Comparison of ENCODE assay signal across 7 mouse cellular contexts in the genomic region with DNA sequence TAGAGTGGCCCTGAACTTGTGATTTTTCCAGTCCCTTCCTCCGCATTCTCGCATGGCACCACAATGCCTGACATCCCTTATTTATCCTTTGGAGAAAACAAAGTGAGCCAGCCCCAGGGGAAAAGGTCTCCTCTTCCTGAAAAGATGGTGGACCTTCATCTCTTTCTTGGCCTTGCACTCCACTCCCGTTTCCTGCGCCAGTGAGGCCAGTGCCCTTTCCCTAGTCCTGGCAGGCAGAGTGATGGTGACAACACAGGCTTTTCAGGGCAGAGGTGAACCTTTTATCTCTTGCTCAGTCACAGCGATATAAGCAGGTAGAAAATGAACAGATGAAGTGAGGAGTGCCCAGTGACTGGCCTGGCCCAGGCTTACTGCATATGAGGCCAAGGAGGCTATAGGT. TPM values are rescaled to one million over a fixed set of nuclear protein-coding genes. Genes with fewer than 3 reads are reported as not detected.
DNase-seq lines count a peak whose midpoint lies in the region; ATAC-seq and TF ChIP-seq lines count a peak whose summit lies in the region.

No protein-coding gene starts in this region.

- dilution Hi-C loops in CH12.LX (cut with MboI; ENCODE audit: extremely low pct_ligation_motif_present, extremely low pct_unique_long_range_greater_than_20kb, low sequenced_read_pairs), result no loop called here

- TF ChIP-seq EP300 in CH12.LX (IDR thresholded peaks at IDR 0.05; ENCODE audit: low read length) (no peak), MEL (IDR thresholded peaks at IDR 0.05; ENCODE audit: low read depth in 1 of 2, low read length in 2 of 2) (no peak)

- 38% methylated on average over 5 of the region's 5 CpGs for WGBS in heart, embryonic 12.5 days
- 44% methylated on average over 5 of the region's 5 CpGs for WGBS in limb, embryonic 12.5 days
- 25% methylated on average over 5 of the region's 5 CpGs for WGBS in stomach, embryonic 16.5 days

- H3K4me2 ChIP-seq in CH12.LX (ENCODE audit: insufficient read depth, low read depth, poor library complexity, severe bottlenecking), result peak overlapping the region; percentile 35
- H3K4me2 ChIP-seq in heart, embryonic 12.5 days, result peak overlapping the region; percentile 79
- H3K4me2 ChIP-seq in limb, embryonic 12.5 days, result peak overlapping the region; percentile 78
- H3K4me2 ChIP-seq in stomach, embryonic 16.5 days (ENCODE audit: low read depth, low read length), result peak overlapping the region; percentile 79

- H3K27ac ChIP-seq in CH12.LX (ENCODE audit: insufficient read depth, low read depth) (no peak overlapping the region), MEL (ENCODE audit: control insufficient read depth, low read depth, low read length) (no peak overlapping the region)
- H3K27ac ChIP-seq in heart, embryonic 12.5 days (ENCODE audit: poor library complexity, severe bottlenecking), result no peak overlapping the region
- no peak overlapping the region for H3K27ac ChIP-seq in limb, embryonic 12.5 days
- no peak overlapping the region for H3K27ac ChIP-seq in stomach, embryonic 16.5 days (ENCODE audit: low read length)

- in situ Hi-C loops in CH12.LX (cut with MboI; ENCODE audit: low pct_ligation_motif_present, low pct_unique_long_range_greater_than_20kb, low sequenced_read_pairs), result no loop called here

- H3K36me3 ChIP-seq in CH12.LX (replicated peaks in 1 of 2; ENCODE audit: control insufficient read depth in 1 of 2, insufficient read depth in 1 of 2, low read length in 1 of 2) (peaks cover 35 to 54% of the 10 kb centered on the region in 2 experiments), MEL (ENCODE audit: control insufficient read depth in 1 of 2, insufficient read depth in 2 of 2, low read length in 2 of 2) (peaks cover 2 to 5% of the 10 kb centered on the region in 2 experiments)
- H3K36me3 ChIP-seq in heart, embryonic 12.5 days, result peaks cover 55% of the 10 kb centered on the region
- H3K36me3 ChIP-seq in limb, embryonic 12.5 days, result peaks cover 55% of the 10 kb centered on the region
- peaks cover 25% of the 10 kb centered on the region for H3K36me3 ChIP-seq in stomach, embryonic 16.5 days (ENCODE audit: control insufficient read depth, insufficient read depth, low read length)

- H3K79me2 ChIP-seq in CH12.LX (replicated peaks; ENCODE audit: control insufficient read depth, extremely low read depth, insufficient read depth, poor library complexity, severe bottlenecking), result peaks cover 8% of the 10 kb centered on the region
- H3K79me2 ChIP-seq in MEL (ENCODE audit: control insufficient read depth, insufficient read depth, low read length, poor library complexity), result peaks cover 5% of the 10 kb centered on the region

- H3K4me1 ChIP-seq in CH12.LX (ENCODE audit: control insufficient read depth in 1 of 2, insufficient read depth in 2 of 2) (peaks cover 3 to 18% of the 10 kb centered on the region in 2 experiments), MEL (ENCODE audit: control insufficient read depth in 1 of 2, insufficient read depth in 2 of 2, low read length in 2 of 2) (peaks cover 2 to 5% of the 10 kb centered on the region in 2 experiments)
- peaks cover 12% of the 10 kb centered on the region for H3K4me1 ChIP-seq in heart, embryonic 12.5 days (replicated peaks)
- peaks cover 7% of the 10 kb centered on the region for H3K4me1 ChIP-seq in limb, embryonic 12.5 days (replicated peaks)
- peaks cover 11% of the 10 kb centered on the region for H3K4me1 ChIP-seq in stomach, embryonic 16.5 days (ENCODE audit: control insufficient read depth, insufficient read depth, low read length)

- no peak for DNase-seq in CH12.LX (ENCODE audit: extremely low read depth)
- no peak for DNase-seq in MEL (ENCODE audit: low read depth, low spot score)
- no peak for DNase-seq in layer of hippocampus, adult 9-11 months
- no peak for DNase-seq in thymus, postnatal 0 days (ENCODE audit: low spot score)

- no peak for TF ChIP-seq RAD21 in CH12.LX (IDR thresholded peaks at IDR 0.05; ENCODE audit: low read depth, low read length)
- TF ChIP-seq RAD21 in MEL (IDR thresholded peaks at IDR 0.05; ENCODE audit: low read depth, low read length), result no peak

- TF ChIP-seq CTCF in CH12.LX (conservative IDR thresholded peaks at IDR 0.05 in 1 of 2, IDR thresholded peaks at IDR 0.05 in 1 of 2; ENCODE audit: low read depth in 2 of 2, low read length in 2 of 2), result no peak
- no peak for TF ChIP-seq CTCF in MEL (IDR thresholded peaks at IDR 0.05 in 2 of 3, conservative IDR thresholded peaks at IDR 0.05 in 1 of 3; ENCODE audit: control insufficient read depth in 1 of 3, insufficient read depth in 1 of 3, low read depth in 2 of 3, low read length in 3 of 3, poor library complexity in 1 of 3, severe bottlenecking in 1 of 3)

- H3K4me3 ChIP-seq in CH12.LX (replicated peaks in 1 of 3; ENCODE audit: low read depth in 2 of 3, low read length in 2 of 3, poor library complexity in 1 of 3), result peak overlapping the region; percentile 91 to 93 (median 92)
- peak overlapping the region; percentile 88 to 94 for H3K4me3 ChIP-seq in MEL (ENCODE audit: control insufficient read depth in 1 of 2, insufficient read depth in 1 of 2, low read depth in 2 of 2, low read length in 2 of 2)
- peak overlapping the region; percentile 87 for H3K4me3 ChIP-seq in heart, embryonic 12.5 days
- peak overlapping the region; percentile 78 for H3K4me3 ChIP-seq in limb, embryonic 12.5 days (replicated peaks)
- H3K4me3 ChIP-seq in stomach, embryonic 16.5 days (replicated peaks; ENCODE audit: low read length), result peak overlapping the region; percentile 93

- peak overlapping the region; percentile 95 for H3K9ac ChIP-seq in CH12.LX (ENCODE audit: insufficient read depth, low read depth)
- H3K9ac ChIP-seq in MEL (ENCODE audit: control insufficient read depth, low read depth, low read length, poor library complexity, severe bottlenecking), result peak overlapping the region; percentile 90
- peak overlapping the region; percentile 96 for H3K9ac ChIP-seq in heart, embryonic 12.5 days
- H3K9ac ChIP-seq in limb, embryonic 12.5 days (replicated peaks), result peak overlapping the region; percentile 81
- peak overlapping the region; percentile 90 for H3K9ac ChIP-seq in stomach, embryonic 16.5 days (ENCODE audit: low read length)

- no peaks in the 10 kb centered on the region for H3K9me3 ChIP-seq in CH12.LX (replicated peaks; ENCODE audit: low read length)
- H3K9me3 ChIP-seq in MEL (replicated peaks; ENCODE audit: insufficient read depth, low read length), result no peaks in the 10 kb centered on the region
- H3K9me3 ChIP-seq in heart, embryonic 12.5 days (replicated peaks), result no peaks in the 10 kb centered on the region
- no peaks in the 10 kb centered on the region for H3K9me3 ChIP-seq in limb, embryonic 12.5 days
- H3K9me3 ChIP-seq in stomach, embryonic 16.5 days (replicated peaks; ENCODE audit: control insufficient read depth, low read length), result no peaks in the 10 kb centered on the region

- ATAC-seq in heart, embryonic 12.5 days (ENCODE audit: insufficient number of reproducible peaks, low FRiP score), result no peak
- no peak for ATAC-seq in limb, embryonic 12.5 days (ENCODE audit: insufficient number of reproducible peaks, insufficient read depth, low FRiP score, low TSS enrichment, low read depth)
- no peak for ATAC-seq in stomach, embryonic 16.5 days (ENCODE audit: insufficient read depth, low FRiP score)

- H3K27me3 ChIP-seq in CH12.LX (replicated peaks) (no peaks in the 10 kb centered on the region), MEL (ENCODE audit: control insufficient read depth in 1 of 2, insufficient read depth in 2 of 2, low read length in 2 of 2) (no peaks in the 10 kb centered on the region)
- H3K27me3 ChIP-seq in heart, embryonic 12.5 days (replicated peaks), result no peaks in the 10 kb centered on the region
- no peaks in the 10 kb centered on the region for H3K27me3 ChIP-seq in limb, embryonic 12.5 days
- no peaks in the 10 kb centered on the region for H3K27me3 ChIP-seq in stomach, embryonic 16.5 days (ENCODE audit: control insufficient read depth, insufficient read depth, low read length)

- TF ChIP-seq POLR2A in CH12.LX (IDR thresholded peaks at IDR 0.05; ENCODE audit: low read depth, low read length) (no peak), MEL (IDR thresholded peaks at IDR 0.05; ENCODE audit: control insufficient read depth in 1 of 2, insufficient read depth in 1 of 2, low read depth in 1 of 2, low read length in 2 of 2, poor library complexity in 1 of 2) (no peak)

RNA-seq across cellular contexts. Expression of a gene that starts 0.9 kb away (rescaled TPM):
- 43.5 and 46.0 TPM in 2 replicates for total RNA-seq in CH12.LX (2012; rRNA removed)
- 47.9 and 53.6 TPM in 2 replicates for total RNA-seq in CH12.LX (2014; rRNA removed)
- 58.2 and 60.5 TPM in 2 replicates for polyA plus RNA-seq in CH12.LX (2012; ENCODE audit: insufficient read length, low read depth)
- total RNA-seq in MEL (2012; rRNA removed), result 26.3 and 27.7 TPM in 2 replicates
- 10 to 100 TPM in 1 of 2 experiments, not detected in 1; 53.6 TPM for polyA plus RNA-seq in MEL (2012; ENCODE audit: insufficient read depth in 1 of 2, insufficient read length in 2 of 2, low read depth in 1 of 2, low replicate concordance in 2 of 2, missing spikeins in 1 of 2)
- polyA plus RNA-seq in heart, embryonic 12.5 days (2016; fragmentation: Nextera tagmentation; extraction: Ambion mirVana), result 133 and 139 TPM in 2 replicates
- 173 and 177 TPM in 2 replicates for polyA plus RNA-seq in limb, embryonic 12.5 days (2016; fragmentation: Nextera tagmentation; extraction: Ambion mirVana)
- 123 and 129 TPM in 2 replicates for polyA plus RNA-seq in stomach, embryonic 16.5 days (2015; fragmentation: Nextera tagmentation; extraction: Ambion mirVana)
- polyA plus RNA-seq in thymus, postnatal 0 days (2015; fragmentation: Nextera tagmentation; extraction: Ambion mirVana), result 73.9 and 74.0 TPM in 2 replicates

RNA-seq across cellular contexts. Expression of a gene that starts 20.4 kb away (rescaled TPM):
- 47.7 and 58.5 TPM in 2 replicates for total RNA-seq in CH12.LX (2012; rRNA removed)
- total RNA-seq in CH12.LX (2014; rRNA removed), result 46.2 and 50.1 TPM in 2 replicates
- 77.2 and 80.7 TPM in 2 replicates for polyA plus RNA-seq in CH12.LX (2012; ENCODE audit: insufficient read length, low read depth)
- total RNA-seq in MEL (2012; rRNA removed), result 31.7 and 32.1 TPM in 2 replicates
- polyA plus RNA-seq in MEL (2012; ENCODE audit: insufficient read depth in 1 of 2, insufficient read length in 2 of 2, low read depth in 1 of 2, low replicate concordance in 2 of 2, missing spikeins in 1 of 2), result 10 to 100 TPM; 45.8 to 49.0 TPM
- polyA plus RNA-seq in heart, embryonic 12.5 days (2016; fragmentation: Nextera tagmentation; extraction: Ambion mirVana), result 123 and 125 TPM in 2 replicates
- 179 TPM in 2 replicates for polyA plus RNA-seq in limb, embryonic 12.5 days (2016; fragmentation: Nextera tagmentation; extraction: Ambion mirVana)
- 120 and 123 TPM in 2 replicates for polyA plus RNA-seq in stomach, embryonic 16.5 days (2015; fragmentation: Nextera tagmentation; extraction: Ambion mirVana)
- 93.2 and 103 TPM in 2 replicates for polyA plus RNA-seq in thymus, postnatal 0 days (2015; fragmentation: Nextera tagmentation; extraction: Ambion mirVana)

RNA-seq across cellular contexts. Expression of a gene that starts 44.9 kb away (rescaled TPM):
- total RNA-seq in CH12.LX (2012; rRNA removed) (21.5 and 24.5 TPM in 2 replicates), CH12.LX (2014; rRNA removed) (12.4 and 15.0 TPM in 2 replicates), MEL (2012; rRNA removed) (9.6 and 9.9 TPM in 2 replicates)
- polyA plus RNA-seq in CH12.LX (2012; ENCODE audit: insufficient read length, low read depth) (52.4 and 56.1 TPM in 2 replicates), MEL (2012; ENCODE audit: insufficient read depth in 1 of 2, insufficient read length in 2 of 2, low read depth in 1 of 2, low replicate concordance in 2 of 2, missing spikeins in 1 of 2) (10 to 100 TPM in 1 of 2 experiments, not detected in 1; 38.5 TPM)
- 132 TPM in 2 replicates for polyA plus RNA-seq in heart, embryonic 12.5 days (2016; fragmentation: Nextera tagmentation; extraction: Ambion mirVana)
- 86.6 and 96.6 TPM in 2 replicates for polyA plus RNA-seq in limb, embryonic 12.5 days (2016; fragmentation: Nextera tagmentation; extraction: Ambion mirVana)
- polyA plus RNA-seq in stomach, embryonic 16.5 days (2015; fragmentation: Nextera tagmentation; extraction: Ambion mirVana), result 132 and 145 TPM in 2 replicates
- 69.2 and 75.0 TPM in 2 replicates for polyA plus RNA-seq in thymus, postnatal 0 days (2015; fragmentation: Nextera tagmentation; extraction: Ambion mirVana)

RNA-seq across cellular contexts. Expression of a gene that starts 45.2 kb away (rescaled TPM):
- total RNA-seq in CH12.LX (2012; rRNA removed), result 158 and 165 TPM in 2 replicates
- total RNA-seq in CH12.LX (2014; rRNA removed), result 155 and 157 TPM in 2 replicates
- polyA plus RNA-seq in CH12.LX (2012; ENCODE audit: insufficient read length, low read depth), result 160 and 165 TPM in 2 replicates
- 90.8 and 92.3 TPM in 2 replicates for total RNA-seq in MEL (2012; rRNA removed)
- 100 to 1,000 TPM in 1 of 2 experiments, 10 to 100 TPM in 1; 81.2 to 118 TPM for polyA plus RNA-seq in MEL (2012; ENCODE audit: insufficient read depth in 1 of 2, insufficient read length in 2 of 2, low read depth in 1 of 2, low replicate concordance in 2 of 2, missing spikeins in 1 of 2)
- 214 and 219 TPM in 2 replicates for polyA plus RNA-seq in heart, embryonic 12.5 days (2016; fragmentation: Nextera tagmentation; extraction: Ambion mirVana)
- 219 and 228 TPM in 2 replicates for polyA plus RNA-seq in limb, embryonic 12.5 days (2016; fragmentation: Nextera tagmentation; extraction: Ambion mirVana)
- 238 and 260 TPM in 2 replicates for polyA plus RNA-seq in stomach, embryonic 16.5 days (2015; fragmentation: Nextera tagmentation; extraction: Ambion mirVana)
- 115 and 123 TPM in 2 replicates for polyA plus RNA-seq in thymus, postnatal 0 days (2015; fragmentation: Nextera tagmentation; extraction: Ambion mirVana)
